Mouse (Mus musculus) erythroblast, embryonic 14.5 days (primary cell): ENCODE measurements around the gene Misp.

Experiments used
- GATA1 ChIP-seq: IDR thresholded peaks from 2 replicates; pipeline ENCODE4 v1.6.1; 2012; ENCODE audit warnings: low read length, inconsistent platforms, mixed read lengths
- TAL1 ChIP-seq: IDR thresholded peaks from 3 replicates; pipeline ENCODE4 v1.6.1; 2012; ENCODE audit warnings: low read length, inconsistent platforms, mixed read lengths

DNA sequence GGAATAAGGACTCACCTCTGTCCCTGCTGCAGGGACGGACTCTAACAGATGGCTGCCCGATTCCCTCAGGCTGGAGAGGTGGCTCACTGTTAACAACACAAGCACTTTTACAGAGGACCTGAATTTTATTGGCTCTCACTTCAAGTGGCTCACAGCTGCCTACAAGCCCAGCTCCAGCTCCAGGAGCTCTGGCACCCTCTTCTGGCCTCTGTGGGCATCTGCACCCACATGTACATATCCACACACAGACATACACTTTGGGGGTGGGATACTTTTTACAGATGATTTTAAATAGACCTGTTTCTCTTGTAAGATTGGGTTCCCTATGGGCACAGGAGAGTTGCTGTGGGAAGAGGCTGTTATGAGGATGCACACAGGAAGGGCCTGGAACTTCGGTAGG is 48.5 kb upstream of the Misp start:
- TF ChIP-seq TAL1 (no peak), GATA1 (no peak)
